Mouse (Mus musculus) neutrophil, adult 83 days (primary cell): ENCODE data around the gene Adh6b. TPM values are rescaled to one million over a fixed set of nuclear protein-coding genes. Genes with fewer than 3 reads are reported as not detected.

Experiments used
- total RNA-seq, 2 experiments: library from RNA; stranded (reverse); gene quantifications; one replicate each; pipeline ENCODE4 v1.2.4; 2023

The Adh6b gene
- total RNA-seq, result not detected

DNA sequence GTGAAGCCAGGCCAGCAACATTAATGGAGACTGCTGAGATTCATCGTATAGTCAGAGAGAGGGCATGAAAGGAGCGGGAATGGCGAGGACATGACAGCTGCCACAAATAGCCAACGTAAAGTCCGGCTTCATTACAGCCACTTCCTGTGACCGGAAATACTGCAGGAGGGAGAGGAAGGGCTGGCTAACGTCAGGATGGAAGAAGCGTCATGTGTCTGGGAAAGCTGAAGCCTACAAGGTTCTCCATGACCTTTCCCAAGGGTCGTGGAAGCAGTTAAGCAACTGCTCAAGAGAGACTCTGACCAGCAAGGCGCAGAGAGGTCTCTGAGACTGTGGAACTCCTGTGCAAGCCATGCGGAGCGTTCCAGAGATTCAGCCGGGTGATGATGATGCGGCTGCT lies at the start of gene Adh6b:
Gene Adh6b, plus strand, starts transcription at position 305 of the 400 bp plus-strand sequence.

DNA sequence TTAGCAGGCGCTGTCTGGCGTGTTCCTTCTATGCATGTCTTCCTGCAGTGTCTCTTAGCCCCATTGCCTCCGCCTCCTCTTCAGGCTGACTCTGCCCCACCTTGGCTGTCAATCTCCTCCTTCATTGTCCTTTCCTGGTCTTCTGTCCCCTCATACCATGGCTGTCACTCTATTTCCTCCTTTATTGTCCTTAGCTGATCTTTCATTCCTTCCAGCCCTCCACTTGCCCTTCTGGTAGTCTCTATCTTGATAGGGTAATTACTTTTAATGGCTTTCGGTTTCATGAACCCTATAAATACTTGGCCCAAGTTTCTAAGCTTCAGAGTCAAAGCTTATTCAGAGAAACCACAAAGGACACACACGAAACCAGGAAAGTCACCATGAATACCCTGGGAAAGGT lies 28.6 kb upstream of the Adh6b start, which contains the start of gene Adh6a:
Gene Adh6a, plus strand, starts transcription at position 322 of the 400 bp plus-strand sequence.

Other genes with a start within 250 kb of the Adh6b start
- 1 to 10 TPM; 1.9 to 2.9 TPM for gene Trmt10a, start 198.3 kb upstream of the Adh6b start, total RNA-seq
- gene Mttp, start 196.8 kb upstream of the Adh6b start, total RNA-seq, result 1 to 10 TPM; 1.4 to 2.0 TPM
- gene 4930579F01Rik, start 147.9 kb upstream of the Adh6b start, total RNA-seq, result not detected
- gene Adh7, start 124.0 kb upstream of the Adh6b start, total RNA-seq, result not detected
- gene Adh1, start 80.8 kb upstream of the Adh6b start, total RNA-seq, result not detected
- not detected for gene Adh6a, start 28.5 kb upstream of the Adh6b start, total RNA-seq
- not detected for gene Adh4, start 73.7 kb downstream of the Adh6b start, total RNA-seq
- 10 to 100 TPM; 34.3 to 35.3 TPM for gene Adh5, start 101.3 kb downstream of the Adh6b start, total RNA-seq
- gene Metap1, start 147.7 kb downstream of the Adh6b start, total RNA-seq, result 10 to 100 TPM; 20.8 to 22.2 TPM
- gene Eif4e, start 184.4 kb downstream of the Adh6b start, total RNA-seq, result 10 to 100 TPM; 50.0 to 53.6 TPM